ENCODE assay signal across 8 mouse cellular contexts in genomic region chr5:138619211-138620128, GRCm38 (mm10). TPM values are rescaled to one million over a fixed set of nuclear protein-coding genes. Genes with fewer than 3 reads are reported as not detected.
DNase-seq lines count a peak whose midpoint lies in the region; ATAC-seq lines count a peak whose summit lies in the region.

Gene Zfp68, minus strand, starts transcription at chr5:138619761.

- peak within 1 kb of the TSS; percentile 48 for H3K4me3 ChIP-seq in forebrain, embryonic 14.5 days (ENCODE audit: low read depth, low read length)
- peak within 1 kb of the TSS; percentile 91 for H3K4me3 ChIP-seq in neural tube, embryonic 15.5 days (replicated peaks)

- H3K36me3 ChIP-seq in forebrain, embryonic 14.5 days (ENCODE audit: control insufficient read depth, insufficient read depth, low read length) = peaks cover 39% of the 10 kb centered on the region
- H3K36me3 ChIP-seq in neural tube, embryonic 15.5 days = peaks cover 35% of the 10 kb centered on the region

- no peaks in the 10 kb centered on the region for H3K27me3 ChIP-seq in forebrain, embryonic 14.5 days (replicated peaks; ENCODE audit: control insufficient read depth, insufficient read depth, low read length)
- no peaks in the 10 kb centered on the region for H3K27me3 ChIP-seq in neural tube, embryonic 15.5 days (replicated peaks)

- H3K4me1 ChIP-seq in forebrain, embryonic 14.5 days (ENCODE audit: control insufficient read depth, insufficient read depth, low read length) = peaks cover 13% of the 10 kb centered on the region
- peaks cover 22% of the 10 kb centered on the region for H3K4me1 ChIP-seq in neural tube, embryonic 15.5 days

- peak within 1 kb of the TSS; percentile 76 for H3K9ac ChIP-seq in forebrain, embryonic 14.5 days (ENCODE audit: low read length)
- peak within 1 kb of the TSS; percentile 99 for H3K9ac ChIP-seq in neural tube, embryonic 15.5 days (replicated peaks)

- H3K4me2 ChIP-seq in forebrain, embryonic 14.5 days (ENCODE audit: low read length) = peak within 1 kb of the TSS; percentile 54
- H3K4me2 ChIP-seq in neural tube, embryonic 15.5 days = peak within 1 kb of the TSS; percentile 53

- intact Hi-C loops in heart, postnatal 14 days (cut with DNase I) = no loop called here

- peak; percentile 96 for DNase-seq in ES-CJ7 (ENCODE audit: low read depth, low spot score)
- DNase-seq in cerebellum, adult 11 months = peak; percentile 91
- DNase-seq in forebrain, embryonic 14.5 days (ENCODE audit: low spot score) = peak; percentile 99
- DNase-seq in heart, postnatal 14 days = peak; percentile 90 to 93
- peak; percentile 97 for DNase-seq in layer of hippocampus, adult 11-12 months (ENCODE audit: low spot score)
- DNase-seq in lung, adult 18-20 months = peak; percentile 95 to 97
- peak; percentile 95 for DNase-seq in testis, postnatal 14 days (ENCODE audit: low spot score)

- ATAC-seq in forebrain, embryonic 14.5 days = peak; percentile 95
- peak; percentile 96 for ATAC-seq in neural tube, embryonic 15.5 days (ENCODE audit: low FRiP score)

- H3K27ac ChIP-seq in forebrain, embryonic 14.5 days (ENCODE audit: low read depth, low read length) = peak within 1 kb of the TSS; percentile 93
- H3K27ac ChIP-seq in neural tube, embryonic 15.5 days (replicated peaks) = peak within 1 kb of the TSS; percentile 99

- H3K9me3 ChIP-seq in forebrain, embryonic 14.5 days (replicated peaks; ENCODE audit: control insufficient read depth, low read length) = peaks cover 30% of the 10 kb centered on the region
- H3K9me3 ChIP-seq in neural tube, embryonic 15.5 days (replicated peaks) = peaks cover 27% of the 10 kb centered on the region

- under 1% methylated on average over 41 of the region's 43 CpGs for WGBS in forebrain, embryonic 14.5 days
- WGBS in neural tube, embryonic 15.5 days = under 1% methylated on average over 43 of the region's 43 CpGs

RNA-seq across cellular contexts. Expression of gene Zfp68, which starts in this region (rescaled TPM):
- 122 and 144 TPM in 2 replicates for polyA plus RNA-seq in forebrain, embryonic 14.5 days (2014; fragmentation: Nextera tagmentation; extraction: Ambion mirVana)
- total RNA-seq in heart, postnatal 14 days (2021) = 10 to 100 TPM; 22.7 to 23.5 TPM
- polyA plus RNA-seq in neural tube, embryonic 15.5 days (2015; fragmentation: Nextera tagmentation; extraction: Ambion mirVana) = 66.9 and 69.6 TPM in 2 replicates

Comparison
In these comparisons a context has a peak if more than half of its experiments do, and no peak if none do; other contexts are left out.
1. Peak in every context shown above with its lines: DNase-seq, ATAC-seq, H3K4me3 ChIP-seq and H3K27ac ChIP-seq.